ENCODE assay signal across 22 mouse cellular contexts in genomic region chr2:112762006-112762405, GRCm38 (mm10).
"Had no signal": no experiment of that assay in that cellular context is flagged by ENCODE, and none has a peak within 500 bp of the region (broad histone marks: within the 10 kb centered on the region; RNA-seq: fewer than 3 reads in every experiment).

No protein-coding gene starts in this region.

- H3K9me3 ChIP-seq: heart, embryonic 13.5 days; heart, embryonic 15.5 days; hindbrain, embryonic 13.5 days; hindbrain, embryonic 15.5 days; limb, embryonic 13.5 days; limb, embryonic 15.5 days; liver, embryonic 12.5 days had no signal

- H3K4me3 ChIP-seq: heart, embryonic 13.5 days; heart, embryonic 15.5 days; hindbrain, embryonic 13.5 days; hindbrain, embryonic 15.5 days; limb, embryonic 13.5 days; limb, embryonic 15.5 days; liver, embryonic 12.5 days had no signal

- H3K4me2 ChIP-seq: heart, embryonic 11.5 days; heart, embryonic 13.5 days; heart, embryonic 15.5 days; hindbrain, embryonic 13.5 days; hindbrain, embryonic 15.5 days; limb, embryonic 13.5 days; limb, embryonic 15.5 days; liver, embryonic 12.5 days had no signal

- H3K27me3 ChIP-seq: heart, embryonic 13.5 days; heart, embryonic 15.5 days; hindbrain, embryonic 13.5 days; hindbrain, embryonic 15.5 days; limb, embryonic 13.5 days; limb, embryonic 15.5 days; liver, embryonic 12.5 days had no signal

- ATAC-seq: hindbrain, postnatal 0 days; intestine, postnatal 0 days; liver, embryonic 12.5 days had no signal

- H3K4me1 ChIP-seq: heart, embryonic 13.5 days; heart, embryonic 15.5 days; limb, embryonic 13.5 days; limb, embryonic 15.5 days; liver, embryonic 12.5 days had no signal

- H3K27ac ChIP-seq: heart, embryonic 13.5 days; heart, embryonic 15.5 days; hindbrain, embryonic 13.5 days; hindbrain, embryonic 15.5 days; hindbrain, postnatal 0 days; limb, embryonic 13.5 days; limb, embryonic 15.5 days; liver, embryonic 12.5 days; liver, embryonic 14.5 days had no signal

- H3K36me3 ChIP-seq: heart, embryonic 13.5 days; heart, embryonic 15.5 days; hindbrain, embryonic 13.5 days; hindbrain, embryonic 15.5 days; limb, embryonic 13.5 days; limb, embryonic 15.5 days; liver, embryonic 12.5 days had no signal

- DNase-seq: gastrocnemius, postnatal 14 days; gastrocnemius, postnatal 36 days; heart, postnatal 14 days; heart, postnatal 36 days; kidney, adult 18-20 months; kidney, adult 8-10 months; kidney, postnatal 14 days; kidney, postnatal 36 days; layer of hippocampus, adult 9-11 months; layer of hippocampus, postnatal 36 days; lung, adult 18-20 months had no signal

- H3K9ac ChIP-seq: heart, embryonic 13.5 days; heart, embryonic 15.5 days; hindbrain, embryonic 13.5 days; hindbrain, embryonic 15.5 days; limb, embryonic 13.5 days; limb, embryonic 15.5 days; liver, embryonic 12.5 days; liver, embryonic 14.5 days had no signal
